Mouse (Mus musculus) frontal cortex, postnatal 14 days (tissue): Measurements from ENCODE around the gene Mrtfa.

ENCODE experiments used
- DNase-seq, 2 experiments: peaks; one replicate each; pipeline ENCODE4 v3.0.0; 2022; ENCODE audit warnings: low spot score in 2 of 2

Mrtfa gene

DNA sequence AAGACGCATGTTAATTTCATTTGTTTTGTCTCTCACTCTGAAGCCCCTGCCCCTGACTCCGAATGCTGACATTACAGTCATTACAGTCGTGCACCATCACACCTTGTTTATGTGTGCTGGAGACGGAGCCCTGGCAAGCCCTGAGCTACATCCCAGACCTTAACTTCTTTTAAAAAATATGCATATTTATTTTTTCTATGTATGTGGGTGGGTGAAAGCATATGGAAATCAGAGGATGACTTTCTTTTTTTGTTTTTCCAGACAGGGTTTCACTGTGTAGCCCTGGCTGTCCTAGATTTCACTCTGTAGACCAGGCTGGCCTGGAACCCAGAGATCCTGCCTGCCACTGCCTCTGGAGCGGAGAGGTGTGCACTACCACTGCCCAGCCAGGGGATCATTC lies 195.6 kb downstream of the Mrtfa start:
- DNase-seq: no peak

DNA sequence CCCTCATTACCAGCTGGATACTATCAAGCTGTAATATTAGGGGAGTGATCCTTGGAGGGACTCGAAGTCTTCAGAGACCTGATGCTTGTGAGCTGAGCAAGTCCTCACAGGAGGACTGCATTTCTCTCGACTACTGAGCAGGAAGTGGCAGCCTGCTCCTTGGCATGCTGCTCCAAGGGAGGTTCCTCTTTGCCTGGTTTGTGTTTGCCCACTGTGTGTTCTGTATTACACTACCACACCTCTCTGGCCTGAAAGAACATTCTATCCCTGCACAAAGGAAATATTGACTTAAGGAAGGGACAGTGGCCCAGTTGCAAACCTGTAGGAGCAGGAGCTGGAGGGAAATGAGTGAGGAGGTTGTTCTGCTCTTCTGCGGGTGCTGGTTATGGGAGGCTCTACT lies 200.8 kb downstream of the Mrtfa start:
- no peak for DNase-seq

DNA sequence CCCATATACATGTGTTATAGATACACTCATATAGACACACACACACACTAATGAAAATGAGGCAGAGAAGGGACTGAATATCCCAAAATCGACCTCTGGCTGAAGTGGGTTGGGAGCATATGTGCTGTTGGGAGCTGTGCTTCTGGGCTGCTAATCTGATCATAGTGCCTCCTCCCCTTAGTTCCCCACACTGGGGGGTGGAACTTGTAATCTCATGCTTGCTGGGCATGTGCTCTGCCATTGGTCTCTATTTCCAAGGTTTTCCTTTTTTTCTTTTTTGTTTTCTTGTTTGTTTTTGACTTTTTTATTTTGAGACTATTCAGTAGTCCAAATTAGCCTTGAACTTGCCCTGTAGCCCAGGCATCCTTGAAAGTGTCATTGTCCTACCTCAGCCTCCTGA lies 202.2 kb downstream of the Mrtfa start:
- no peak for DNase-seq

DNA sequence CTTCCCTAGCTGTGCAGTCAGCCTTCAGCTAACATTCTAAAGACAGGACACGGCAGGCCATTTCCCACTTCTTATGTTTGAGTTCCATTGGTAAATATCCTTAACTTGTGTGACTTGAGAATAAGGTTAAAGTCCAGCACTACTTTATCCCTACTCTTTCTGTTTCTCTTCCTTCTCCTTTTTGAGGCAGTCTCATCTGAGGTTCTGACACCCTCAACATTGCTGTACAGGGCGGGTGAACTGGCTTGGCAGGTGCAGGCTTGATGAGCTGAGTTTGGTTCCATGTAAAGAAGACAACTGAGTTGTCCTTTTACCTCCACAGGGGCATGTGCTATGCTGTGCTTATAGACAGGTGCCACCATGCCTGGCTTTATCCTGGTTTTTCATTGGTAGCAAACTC lies 207.3 kb downstream of the Mrtfa start:
- DNase-seq: no peak

DNA sequence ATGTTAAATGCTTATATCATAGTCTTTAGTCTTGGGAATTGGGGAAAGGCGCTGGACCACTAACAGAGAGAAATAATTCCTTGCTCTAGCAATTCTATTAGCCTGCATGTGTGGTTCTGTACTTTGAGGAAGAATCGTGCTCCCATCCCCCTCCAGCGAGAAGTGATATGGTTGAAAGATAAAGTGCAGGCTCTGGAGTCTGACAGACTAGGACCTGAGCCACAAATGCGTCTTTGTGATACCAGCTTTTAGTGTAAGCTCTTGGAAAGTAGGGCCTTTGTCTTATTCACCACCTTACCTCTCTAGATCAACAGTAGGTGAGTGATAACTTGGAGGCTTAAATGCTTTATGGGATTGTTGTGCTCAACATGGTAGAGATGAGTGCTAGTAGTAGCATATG lies 209.4 kb downstream of the Mrtfa start:
- DNase-seq: no peak

DNA sequence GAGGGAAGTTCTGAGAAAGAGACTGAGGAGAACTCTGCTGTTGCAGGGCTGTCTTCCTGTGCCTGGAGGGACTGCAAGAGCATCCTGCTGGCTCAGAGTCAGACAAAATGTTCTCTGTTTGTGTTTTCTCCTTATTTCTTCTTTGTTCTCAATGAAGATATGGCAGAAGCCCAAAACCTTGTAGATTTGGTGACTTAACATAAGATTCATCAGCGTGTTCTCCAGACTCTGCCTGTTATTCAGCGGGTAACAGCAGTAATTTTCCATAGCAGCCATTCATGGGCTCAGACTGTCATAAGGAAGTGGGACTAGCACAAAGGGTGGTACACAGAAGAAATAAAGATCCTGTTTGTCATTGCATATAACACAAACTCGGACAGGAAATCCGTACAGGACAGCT lies 210.9 kb downstream of the Mrtfa start:
- DNase-seq: no peak

DNA sequence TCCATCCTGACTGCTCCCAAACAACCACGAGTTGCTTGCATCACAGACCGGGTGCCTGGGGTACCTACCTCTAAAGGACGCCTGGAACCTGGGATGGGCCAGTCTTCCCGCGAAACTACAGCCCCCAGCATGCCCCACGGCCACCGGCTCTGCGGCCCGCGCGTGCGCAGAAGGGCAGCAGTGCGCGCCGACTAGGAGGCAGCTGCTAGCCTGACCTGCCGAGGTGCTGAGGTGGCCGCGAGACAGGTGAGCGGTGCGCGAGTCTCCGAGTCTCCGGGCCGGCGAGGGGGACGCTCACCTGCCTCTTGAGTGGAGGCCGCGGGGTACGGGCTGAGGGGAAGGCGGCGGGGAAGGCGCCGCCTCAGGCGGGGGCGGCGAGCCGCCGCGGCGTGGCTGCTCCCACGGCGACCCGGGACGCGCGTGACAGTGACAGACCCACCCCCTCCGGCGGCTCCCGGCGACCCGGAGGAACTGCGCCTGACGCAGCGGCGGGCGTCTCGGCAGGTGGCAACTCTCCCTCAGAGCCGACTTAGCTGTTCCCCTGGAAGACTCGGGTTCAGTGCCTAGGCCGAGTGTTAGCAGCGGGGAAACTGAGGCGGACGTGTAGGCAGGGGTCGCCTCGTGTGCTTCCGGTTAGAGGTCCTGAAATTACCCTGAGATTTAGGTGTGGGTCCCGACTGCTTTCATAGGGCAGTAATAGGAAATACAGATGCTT lies 212.8 kb downstream of the Mrtfa start, which contains the start of gene Sgsm3:
Sgsm3 (plus strand) TSS at position 146 of the 715 bp plus-strand sequence.
- peak; percentile 74 to 77 for DNase-seq

DNA sequence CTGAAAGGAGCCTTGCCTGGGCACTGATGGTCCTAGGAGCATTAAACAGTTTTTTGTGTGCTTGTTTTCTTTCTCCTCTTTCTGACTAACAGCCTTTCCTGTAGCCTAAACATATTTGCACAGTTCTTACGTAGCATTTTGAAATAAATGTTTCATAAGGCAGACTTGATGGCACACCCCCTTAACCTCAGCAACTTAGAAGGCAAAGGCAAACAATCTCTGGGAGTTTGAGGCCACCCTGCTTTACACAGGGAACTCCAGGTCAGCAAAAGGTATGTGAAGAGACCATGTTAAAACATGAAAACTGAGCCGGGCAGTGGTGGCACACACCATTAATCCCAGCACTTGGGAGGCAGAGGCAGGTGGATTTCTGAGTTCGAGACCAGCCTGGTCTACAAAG lies 214.9 kb downstream of the Mrtfa start:
- DNase-seq: no peak

DNA sequence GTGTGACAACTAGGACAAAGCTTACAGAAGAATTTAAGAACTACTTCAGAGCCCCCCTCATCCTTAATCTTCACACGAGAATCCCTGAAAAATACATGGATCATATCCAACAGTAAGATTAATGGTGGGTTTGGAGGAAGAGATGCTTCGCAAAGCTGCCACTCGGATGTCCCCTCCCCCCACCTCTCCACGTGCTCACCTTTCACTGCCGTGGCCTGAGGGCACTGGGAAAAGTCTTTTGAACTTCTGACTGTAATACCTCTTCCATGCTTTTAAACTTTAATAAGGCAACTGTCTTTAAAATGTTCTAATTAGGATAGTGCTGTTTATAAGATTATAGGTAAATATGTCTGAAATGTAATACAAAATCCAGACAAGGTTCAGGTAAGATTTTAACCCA lies 216.2 kb downstream of the Mrtfa start:
- no peak for DNase-seq

DNA sequence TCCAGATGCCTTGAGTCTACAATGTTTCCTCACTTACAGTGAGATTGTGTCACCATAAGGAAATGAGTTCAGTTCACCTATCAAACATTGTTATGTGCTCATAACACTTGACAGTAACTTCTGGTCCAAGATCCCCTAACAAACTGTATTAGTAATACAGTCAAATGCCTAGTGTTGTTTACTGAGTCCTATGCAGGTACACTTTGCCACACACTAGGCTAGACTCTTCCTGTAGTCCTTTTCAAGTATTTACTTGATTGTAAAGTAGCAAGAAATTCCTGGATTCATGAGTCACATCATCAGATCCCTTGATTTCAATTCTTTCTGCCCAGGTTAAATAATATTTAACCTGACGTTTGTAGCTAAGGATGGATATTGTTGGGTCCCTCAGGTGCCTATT lies 221.2 kb downstream of the Mrtfa start:
- no peak for DNase-seq
